Mouse (Mus musculus) forebrain, embryonic 11.5 days (tissue): ENCODE measurements around the gene Olfr403. TPM values are rescaled to one million over a fixed set of nuclear protein-coding genes. Genes with fewer than 3 reads are reported as not detected.
"Not testable (repeated sequence)": the region's sequence is repeated elsewhere in the genome, so short reads cannot be mapped to it uniquely, and the experiment has no call there.

Source experiments
- ATAC-seq: fragments of 200-750 bp; cut with Nextera tagmentation; replicated peaks from 2 replicates; pipeline ENCODE4 v1.8.0; 2017; ENCODE audit warnings: moderate TSS enrichment; ENCODE audit not compliant: low FRiP score
- DNase-seq: peaks from one replicate; pipeline ENCODE4 v3.0.0-alpha.2; 2017; ENCODE audit warnings: low spot score
- H3K27ac ChIP-seq: fragments of 300-500 bp; sonication (generic); 2 replicates; pipeline ENCODE4 v1.5.1; 2014; ENCODE audit warnings: low read depth, low read length
- H3K27me3 ChIP-seq: fragments of 300-500 bp; sonication (generic); 2 replicates; pipeline ENCODE4 v1.6.1; 2014; ENCODE audit warnings: mild to moderate bottlenecking, low read length, mixed read lengths; ENCODE audit not compliant: control insufficient read depth, insufficient read depth
- H3K36me3 ChIP-seq: fragments of 300-500 bp; sonication (generic); 2 replicates; pipeline ENCODE4 v1.6.1; 2014; ENCODE audit warnings: mild to moderate bottlenecking, low read length, moderate library complexity, mixed read lengths; ENCODE audit not compliant: control insufficient read depth, insufficient read depth
- H3K4me1 ChIP-seq: fragments of 300-500 bp; sonication (generic); replicated peaks from 2 replicates; pipeline ENCODE4 v1.6.1; 2014; ENCODE audit warnings: low read length, mixed read lengths; ENCODE audit not compliant: control insufficient read depth, insufficient read depth
- H3K4me2 ChIP-seq: fragments of 300-500 bp; sonication (generic); 2 replicates; pipeline ENCODE4 v1.6.1; 2014; ENCODE audit warnings: low read depth, mild to moderate bottlenecking, low read length, moderate library complexity, mixed read lengths; ENCODE audit not compliant: severe bottlenecking
- H3K4me3 ChIP-seq: fragments of 300-500 bp; sonication (generic); 2 replicates; pipeline ENCODE4 v1.5.1; 2014; ENCODE audit warnings: low read depth, low read length
- H3K9ac ChIP-seq: fragments of 300-500 bp; sonication (generic); 2 replicates; pipeline ENCODE4 v1.6.1; 2014; ENCODE audit warnings: low read length
- H3K9me3 ChIP-seq: fragments of 300-500 bp; sonication (generic); 2 replicates; pipeline ENCODE4 v1.6.1; 2016; ENCODE audit warnings: low read length, mixed read lengths; ENCODE audit not compliant: control insufficient read depth
- WGBS: fragments of 180-500 bp; shearing (Covaris S2); extraction: QIAGEN DNeasy Blood & Tissue Kit; methylation state at CpG from one replicate; pipeline ENCODE4 v1.1.7; 2014; 5-methylcytosine and 5-hydroxymethylcytosine counted together
- polyA plus RNA-seq: library from polyadenylated mRNA; unstranded; fragments of >200 nt; fragmentation: Nextera tagmentation; extraction: Ambion mirVana; gene quantifications from 2 replicates; pipeline ENCODE4 v1.2.1, GENCODE M21; 2014

The Olfr403 gene
- not detected in 2 replicates for polyA plus RNA-seq

DNA sequence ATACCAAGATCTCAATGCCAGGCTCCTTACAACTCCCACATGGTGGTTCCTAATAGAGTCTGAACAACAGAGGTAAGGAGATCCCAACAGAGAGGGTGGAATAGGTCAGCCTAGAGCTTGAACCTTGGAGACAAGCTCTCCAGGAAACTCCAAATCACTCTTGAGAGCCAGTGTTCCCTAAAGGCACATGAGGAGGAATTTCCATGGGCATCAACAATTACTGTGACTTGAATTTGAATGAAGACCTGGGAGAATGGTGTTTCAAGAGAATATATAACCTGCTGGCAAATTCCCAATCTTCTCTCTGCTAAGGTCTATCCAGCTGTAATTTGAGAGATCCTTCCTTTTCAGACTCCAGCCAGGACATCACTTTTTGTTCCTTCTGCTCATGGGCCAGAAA is at the start of gene Olfr403:
Gene Olfr403, plus strand, starts transcription at position 301 of the 400 bp plus-strand sequence.
- no peaks in the 10 kb centered on the region for H3K36me3 ChIP-seq
- no peak for DNase-seq
- no peak within 1 kb of the TSS for H3K9ac ChIP-seq
- H3K27ac ChIP-seq: no peak within 1 kb of the TSS
- H3K4me1 ChIP-seq: no peaks in the 10 kb centered on the region
- peaks cover 4% of the 10 kb centered on the region; the same call in 1 of the 2 replicates for H3K9me3 ChIP-seq
- H3K4me2 ChIP-seq: no peak within 1 kb of the TSS
- H3K27me3 ChIP-seq: no peaks in the 10 kb centered on the region
- ATAC-seq: no peak
- no peak within 1 kb of the TSS for H3K4me3 ChIP-seq

DNA sequence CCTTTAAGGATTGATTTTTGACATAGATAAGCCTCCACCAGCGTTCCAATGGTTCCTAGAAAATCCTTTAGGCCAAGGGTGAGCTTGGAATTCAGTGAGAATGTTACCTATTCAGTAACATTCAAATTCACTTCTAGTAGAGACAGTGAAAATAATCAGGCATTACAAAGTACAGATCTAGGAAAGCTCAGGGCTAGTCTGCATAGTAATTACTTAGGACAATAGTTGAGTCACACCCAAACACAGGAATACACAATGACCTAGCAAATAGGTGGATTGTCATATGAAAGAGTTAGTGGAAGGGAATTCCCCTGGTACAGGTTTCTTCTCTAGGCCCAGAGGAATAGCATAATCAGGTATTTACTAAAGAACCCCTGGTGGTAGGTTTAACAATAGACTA is 46.0 kb upstream of the Olfr403 start:
- WGBS: 33% methylated on average over 1 of the region's 1 CpGs
- not testable (repeated sequence) for H3K36me3 ChIP-seq, H3K27me3 ChIP-seq, H3K4me2 ChIP-seq, H3K9ac ChIP-seq, DNase-seq, H3K4me1 ChIP-seq, ATAC-seq, H3K27ac ChIP-seq, H3K4me3 ChIP-seq
- H3K9me3 ChIP-seq: peaks cover 26% of the 10 kb centered on the region; the same call in 1 of the 2 replicates

DNA sequence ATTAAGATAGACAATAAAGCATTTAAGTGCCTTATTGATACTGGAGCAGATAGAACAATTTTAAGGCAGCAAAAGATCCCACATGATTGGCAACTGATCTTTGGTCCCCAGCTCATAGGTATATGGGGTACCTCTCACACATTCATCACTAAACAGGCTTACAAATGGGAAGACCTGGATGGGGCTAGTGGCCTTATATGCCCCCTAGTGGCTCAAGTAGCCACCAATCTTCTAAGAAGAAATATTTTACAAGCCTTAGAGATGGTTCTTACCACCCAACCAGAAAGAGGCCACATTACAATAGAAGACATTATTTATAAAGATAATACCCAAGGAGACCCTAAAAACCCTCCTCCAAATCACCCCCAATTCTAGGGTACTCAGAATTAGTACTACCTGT is 40.2 kb upstream of the Olfr403 start:
- ATAC-seq (no peak), DNase-seq (no peak)
- no peaks in the 10 kb centered on the region for H3K27me3 ChIP-seq
- no peak overlapping the region for H3K27ac ChIP-seq
- H3K4me3 ChIP-seq: no peak overlapping the region
- H3K4me2 ChIP-seq: no peak overlapping the region
- peaks cover 7% of the 10 kb centered on the region for H3K9me3 ChIP-seq
- no peaks in the 10 kb centered on the region for H3K36me3 ChIP-seq
- no peaks in the 10 kb centered on the region for H3K4me1 ChIP-seq
- no peak overlapping the region for H3K9ac ChIP-seq

DNA sequence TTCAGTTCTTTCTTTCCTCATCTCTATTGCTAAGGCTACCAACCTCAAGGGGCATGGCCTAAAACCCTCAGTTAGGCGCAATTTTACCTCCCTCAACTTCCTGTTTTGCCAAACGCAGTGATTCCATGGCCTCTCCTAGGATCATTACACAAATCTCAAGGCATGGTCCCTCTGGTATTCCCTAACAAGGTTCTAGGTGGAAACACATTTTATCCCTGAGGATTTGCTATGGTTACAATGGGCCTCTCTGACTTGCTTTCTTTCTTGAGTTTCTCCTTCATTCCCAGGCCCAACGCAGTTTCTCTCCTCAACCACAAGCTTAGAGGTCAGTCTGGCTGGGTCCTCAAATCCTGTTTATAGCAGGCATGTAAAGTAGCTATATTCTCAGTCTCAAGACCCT is 32.8 kb upstream of the Olfr403 start, which contains the start of gene Olfr402:
Gene Olfr402, plus strand, starts transcription at position 301 of the 400 bp plus-strand sequence.
- Histone ChIP-seq H3K36me3 (no peaks in the 10 kb centered on the region), H3K9ac (no peak within 1 kb of the TSS), H3K27ac (no peak within 1 kb of the TSS), H3K9me3 (peaks cover 2% of the 10 kb centered on the region), H3K4me3 (no peak within 1 kb of the TSS), H3K4me1 (no peaks in the 10 kb centered on the region), H3K27me3 (no peaks in the 10 kb centered on the region), H3K4me2 (no peak within 1 kb of the TSS)
- 61% methylated on average over 3 of the region's 3 CpGs for WGBS
- DNase-seq (no peak), ATAC-seq (no peak)

DNA sequence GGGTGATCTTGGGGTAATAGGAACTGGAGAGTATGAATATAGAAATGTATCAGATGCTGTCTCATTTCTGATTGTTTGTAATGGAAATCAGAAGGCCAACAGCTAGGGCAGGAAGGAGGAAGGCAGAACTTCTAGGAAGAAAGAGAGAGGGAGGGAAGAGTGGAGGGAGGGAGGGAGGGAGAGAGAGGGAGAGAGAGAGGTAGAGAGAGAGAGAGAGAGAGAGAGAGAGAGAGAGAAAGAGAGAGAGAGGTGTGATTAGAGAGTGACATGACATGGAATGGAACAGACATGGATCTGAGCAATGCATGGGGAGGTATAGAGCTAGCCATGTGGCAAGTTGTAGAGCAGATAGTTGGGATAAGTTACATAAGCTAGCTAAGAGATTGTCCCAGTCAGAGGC is 17.3 kb upstream of the Olfr403 start:
- Histone ChIP-seq H3K9me3 (no peaks in the 10 kb centered on the region), H3K4me2 (no peak overlapping the region), H3K4me1 (no peaks in the 10 kb centered on the region), H3K4me3 (no peak overlapping the region), H3K36me3 (no peaks in the 10 kb centered on the region), H3K27ac (no peak overlapping the region), H3K9ac (no peak overlapping the region), H3K27me3 (no peaks in the 10 kb centered on the region)
- DNase-seq: no peak
- ATAC-seq: no peak

DNA sequence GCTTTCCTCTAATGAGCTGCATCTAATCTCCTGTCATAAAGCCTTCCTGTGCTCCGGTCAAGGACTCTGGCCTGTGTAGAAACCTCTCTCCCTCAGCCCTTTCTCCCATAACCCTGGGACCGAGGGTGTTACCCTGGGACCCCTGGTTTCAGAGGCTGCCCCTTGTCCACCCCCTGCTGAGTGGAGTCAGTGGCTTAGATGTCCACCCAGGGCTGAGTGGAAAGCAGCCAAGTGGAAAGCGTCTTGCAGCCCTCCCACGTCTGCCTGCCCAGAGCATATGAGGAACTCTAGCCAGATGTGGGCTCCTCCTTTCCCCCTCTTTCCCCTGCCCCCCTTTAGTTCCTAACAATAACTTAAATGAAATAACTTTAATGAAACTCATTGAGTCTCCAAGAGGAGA is 2.9 kb upstream of the Olfr403 start:
- DNase-seq (no peak), ATAC-seq (no peak)
- no peaks in the 10 kb centered on the region for H3K27me3 ChIP-seq
- H3K9me3 ChIP-seq: peaks cover 4% of the 10 kb centered on the region; the same call in 1 of the 2 replicates
- no peak overlapping the region for H3K4me3 ChIP-seq
- no peak overlapping the region for H3K4me2 ChIP-seq
- no peaks in the 10 kb centered on the region for H3K4me1 ChIP-seq
- 81% methylated on average over 4 of the region's 4 CpGs for WGBS
- no peak overlapping the region for H3K27ac ChIP-seq
- no peaks in the 10 kb centered on the region for H3K36me3 ChIP-seq
- no peak overlapping the region for H3K9ac ChIP-seq

DNA sequence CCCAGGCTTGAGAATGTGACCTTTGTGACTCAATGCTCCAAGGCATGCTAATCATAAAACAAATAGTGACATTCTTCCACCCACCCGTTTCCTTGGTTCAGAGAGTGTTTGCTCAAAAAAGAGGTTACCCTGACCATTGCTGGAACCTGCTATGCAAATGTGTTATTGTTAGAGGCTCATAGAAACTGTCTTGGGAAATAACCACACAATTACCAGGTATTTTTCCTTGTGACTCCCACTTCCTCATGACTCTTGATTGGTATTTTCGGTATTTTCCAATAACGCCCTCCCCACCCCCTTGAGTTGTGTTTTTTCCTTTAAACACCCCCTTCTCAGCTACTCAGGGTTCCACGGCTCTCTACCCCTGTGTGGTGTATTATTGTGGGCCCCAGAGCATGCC is 2.3 kb upstream of the Olfr403 start:
- Histone ChIP-seq H3K9me3 (peaks cover 4% of the 10 kb centered on the region; the same call in 1 of the 2 replicates), H3K27ac (no peak overlapping the region), H3K36me3 (no peaks in the 10 kb centered on the region), H3K4me1 (no peaks in the 10 kb centered on the region), H3K27me3 (no peaks in the 10 kb centered on the region), H3K4me3 (no peak overlapping the region), H3K4me2 (no peak overlapping the region), H3K9ac (no peak overlapping the region)
- 79% methylated on average over 4 of the region's 4 CpGs for WGBS
- DNase-seq (no peak), ATAC-seq (no peak)

DNA sequence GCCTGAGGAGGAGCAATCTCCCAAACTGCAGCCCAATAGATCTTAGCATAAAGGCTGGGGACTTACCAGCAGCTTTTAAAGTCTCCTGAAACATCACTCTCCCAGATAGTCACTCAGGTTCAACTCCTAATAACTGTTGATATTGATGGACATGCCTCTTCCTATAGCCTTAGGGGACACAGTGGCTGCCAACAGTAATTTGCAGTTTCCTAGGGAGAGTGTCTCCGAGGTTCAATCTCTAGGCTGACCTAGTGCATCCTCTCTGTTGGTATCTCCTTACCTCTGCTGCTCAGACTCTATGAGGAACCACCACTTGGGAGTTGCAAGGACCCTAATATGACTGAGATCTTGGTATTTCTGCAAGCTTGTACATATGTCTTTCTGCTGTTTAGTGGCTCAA is 25.2 kb downstream of the Olfr403 start, which contains the start of gene Olfr43:
Gene Olfr43, minus strand, starts transcription at position 101 of the 400 bp plus-strand sequence.
- WGBS: 36% methylated on average over 1 of the region's 1 CpGs
- no peak for ATAC-seq

DNA sequence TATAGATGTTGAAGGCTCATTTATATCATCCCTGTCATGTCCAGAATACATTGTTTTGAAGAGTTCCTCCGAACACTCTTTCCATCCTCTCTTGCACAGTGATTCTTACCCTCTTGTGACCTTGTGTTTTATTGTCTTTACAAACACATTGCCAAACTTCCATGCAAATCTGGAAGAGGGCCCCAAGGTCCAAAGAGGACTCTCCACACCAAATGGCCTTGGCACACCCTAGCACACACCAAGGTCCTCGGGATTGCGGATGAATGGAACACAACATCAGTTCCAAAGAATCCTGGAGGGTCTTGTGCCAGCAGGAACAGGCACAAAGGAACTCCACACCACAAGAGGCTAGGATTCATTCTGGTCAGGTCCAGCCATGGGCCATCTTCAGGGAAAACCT is 55.2 kb downstream of the Olfr403 start:
- H3K9ac ChIP-seq: no peak overlapping the region
- ATAC-seq: no peak
- H3K36me3 ChIP-seq: no peaks in the 10 kb centered on the region
- H3K4me3 ChIP-seq: no peak overlapping the region
- no peak overlapping the region for H3K27ac ChIP-seq
- H3K9me3 ChIP-seq: peaks cover 3% of the 10 kb centered on the region; the same call in 1 of the 2 replicates
- no peaks in the 10 kb centered on the region for H3K4me1 ChIP-seq
- no peak overlapping the region for H3K4me2 ChIP-seq
- no peak for DNase-seq
- H3K27me3 ChIP-seq: no peaks in the 10 kb centered on the region
- 94% methylated on average over 3 of the region's 3 CpGs for WGBS

More for the DNA sequence above, 25.2 kb downstream of the Olfr403 start, which contains the start of gene Olfr43:
- no peak within 1 kb of the TSS for H3K27ac ChIP-seq
- H3K9ac ChIP-seq: no peak within 1 kb of the TSS
- H3K4me3 ChIP-seq: no peak within 1 kb of the TSS
- no peaks in the 10 kb centered on the region; the same call in 1 of the 2 replicates for H3K9me3 ChIP-seq
- no peak within 1 kb of the TSS for H3K4me2 ChIP-seq
- DNase-seq: no peak
- no peaks in the 10 kb centered on the region for H3K4me1 ChIP-seq
- no peaks in the 10 kb centered on the region for H3K36me3 ChIP-seq
- H3K27me3 ChIP-seq: no peaks in the 10 kb centered on the region
